In genomic region chr19:4417183-4417582, GRCm38 (mm10) we compare ENCODE assay signal across 8 mouse cellular contexts. TPM values are rescaled to one million over a fixed set of nuclear protein-coding genes. Genes with fewer than 3 reads are reported as not detected.
DNase-seq lines count a peak whose midpoint lies in the region; ATAC-seq lines count a peak whose summit lies in the region.

No protein-coding gene starts in this region.

- H3K36me3 ChIP-seq in hindbrain, embryonic 11.5 days (ENCODE audit: control insufficient read depth, insufficient read depth, low read length): no peaks in the 10 kb centered on the region
- H3K36me3 ChIP-seq in hindbrain, embryonic 13.5 days: no peaks in the 10 kb centered on the region
- H3K36me3 ChIP-seq in heart, embryonic 16.5 days (ENCODE audit: control insufficient read depth, insufficient read depth): peaks cover 4% of the 10 kb centered on the region; the same call in 1 of the 2 replicates
- no peaks in the 10 kb centered on the region for H3K36me3 ChIP-seq in stomach, embryonic 16.5 days (ENCODE audit: control insufficient read depth, insufficient read depth, low read length)

- H3K27me3 ChIP-seq in hindbrain, embryonic 11.5 days (ENCODE audit: control insufficient read depth, insufficient read depth, low read length): no peaks in the 10 kb centered on the region
- H3K27me3 ChIP-seq in hindbrain, embryonic 13.5 days: no peaks in the 10 kb centered on the region
- no peaks in the 10 kb centered on the region for H3K27me3 ChIP-seq in heart, embryonic 16.5 days (ENCODE audit: control insufficient read depth, insufficient read depth, low read length)
- H3K27me3 ChIP-seq in stomach, embryonic 16.5 days (ENCODE audit: control insufficient read depth, insufficient read depth, low read length): no peaks in the 10 kb centered on the region

- H3K4me3 ChIP-seq in hindbrain, embryonic 11.5 days (ENCODE audit: low read depth, low read length): no peak overlapping the region
- no peak overlapping the region for H3K4me3 ChIP-seq in hindbrain, embryonic 13.5 days
- no peak overlapping the region for H3K4me3 ChIP-seq in heart, embryonic 16.5 days (ENCODE audit: low read length)
- no peak overlapping the region for H3K4me3 ChIP-seq in stomach, embryonic 16.5 days (replicated peaks; ENCODE audit: low read length)

- ATAC-seq in hindbrain, embryonic 11.5 days (ENCODE audit: low FRiP score): no peak
- ATAC-seq in hindbrain, embryonic 13.5 days (ENCODE audit: low FRiP score): no peak
- ATAC-seq in heart, embryonic 16.5 days (replicated peaks; ENCODE audit: extremely low read depth, insufficient read depth, low FRiP score): peak; percentile 78; the same call in 1 of the 2 replicates
- ATAC-seq in megakaryocyte progenitor cell, adult 5-6 weeks (replicated peaks; ENCODE audit: poor library complexity): peak; percentile 95
- ATAC-seq in stomach, embryonic 16.5 days (ENCODE audit: insufficient read depth, low FRiP score): peak; percentile 78; the same call in 1 of the 2 replicates

- no peaks in the 10 kb centered on the region for H3K4me1 ChIP-seq in hindbrain, embryonic 11.5 days (replicated peaks; ENCODE audit: control insufficient read depth, insufficient read depth, low read length)
- H3K4me1 ChIP-seq in hindbrain, embryonic 13.5 days (replicated peaks): no peaks in the 10 kb centered on the region
- H3K4me1 ChIP-seq in heart, embryonic 16.5 days (ENCODE audit: control insufficient read depth, insufficient read depth, low read length): peaks cover 7% of the 10 kb centered on the region
- no peaks in the 10 kb centered on the region for H3K4me1 ChIP-seq in stomach, embryonic 16.5 days (ENCODE audit: control insufficient read depth, insufficient read depth, low read length)

- H3K27ac ChIP-seq in hindbrain, embryonic 11.5 days (ENCODE audit: low read depth, low read length): no peak overlapping the region
- no peak overlapping the region for H3K27ac ChIP-seq in hindbrain, embryonic 13.5 days
- no peak overlapping the region for H3K27ac ChIP-seq in heart, embryonic 16.5 days (ENCODE audit: low read length)
- H3K27ac ChIP-seq in stomach, embryonic 16.5 days (ENCODE audit: low read length): no peak overlapping the region

- no peaks in the 10 kb centered on the region for H3K9me3 ChIP-seq in hindbrain, embryonic 11.5 days (ENCODE audit: control insufficient read depth, low read length)
- no peaks in the 10 kb centered on the region for H3K9me3 ChIP-seq in hindbrain, embryonic 13.5 days
- H3K9me3 ChIP-seq in heart, embryonic 16.5 days (replicated peaks; ENCODE audit: control insufficient read depth, low read length): no peaks in the 10 kb centered on the region
- no peaks in the 10 kb centered on the region for H3K9me3 ChIP-seq in stomach, embryonic 16.5 days (replicated peaks; ENCODE audit: control insufficient read depth, low read length)

- H3K4me2 ChIP-seq in hindbrain, embryonic 11.5 days (replicated peaks; ENCODE audit: low read depth, low read length): no peak overlapping the region
- H3K4me2 ChIP-seq in hindbrain, embryonic 13.5 days: no peak overlapping the region
- no peak overlapping the region for H3K4me2 ChIP-seq in heart, embryonic 16.5 days (ENCODE audit: low read depth, low read length)
- no peak overlapping the region for H3K4me2 ChIP-seq in stomach, embryonic 16.5 days (ENCODE audit: low read depth, low read length)

- 0% methylated on average over 1 of the region's 1 CpGs for WGBS in hindbrain, embryonic 11.5 days
- WGBS in hindbrain, embryonic 13.5 days: 0% methylated on average over 1 of the region's 1 CpGs
- WGBS in heart, embryonic 16.5 days: 0% methylated on average over 1 of the region's 1 CpGs
- WGBS in stomach, embryonic 16.5 days: 0% methylated on average over 1 of the region's 1 CpGs

- DNase-seq in hindbrain, embryonic 11.5 days (ENCODE audit: low spot score): peak; percentile 75
- peak; percentile 83 for DNase-seq in NIH3T3 (ENCODE audit: low read depth)
- peak; percentile 79 to 86 for DNase-seq in cerebellum, postnatal 36 days
- peak; percentile 43 to 52 for DNase-seq in layer of hippocampus, postnatal 10 days (ENCODE audit: low spot score in 2 of 2)

- H3K9ac ChIP-seq in hindbrain, embryonic 11.5 days (ENCODE audit: low read depth, low read length): no peak overlapping the region
- no peak overlapping the region for H3K9ac ChIP-seq in hindbrain, embryonic 13.5 days
- H3K9ac ChIP-seq in heart, embryonic 16.5 days (ENCODE audit: low read length): no peak overlapping the region
- H3K9ac ChIP-seq in stomach, embryonic 16.5 days (ENCODE audit: low read length): no peak overlapping the region

RNA-seq across cellular contexts. Expression of gene Kdm2a, which starts 19.1 kb away (rescaled TPM):
- 42.1 and 44.0 TPM in 2 replicates for polyA plus RNA-seq in hindbrain, embryonic 11.5 days (2014; fragmentation: Nextera tagmentation; extraction: Ambion mirVana)
- 34.6 and 36.3 TPM in 2 replicates for polyA plus RNA-seq in hindbrain, embryonic 13.5 days (2015; fragmentation: Nextera tagmentation; extraction: Ambion mirVana)
- polyA plus RNA-seq in heart, embryonic 16.5 days (2015; fragmentation: Nextera tagmentation; extraction: Ambion mirVana): 31.9 and 35.9 TPM in 2 replicates
- 10 to 100 TPM; 70.1 to 71.5 TPM for total RNA-seq in layer of hippocampus, postnatal 10 days (2021)
- 59.0 and 64.3 TPM in 2 replicates for total RNA-seq in megakaryocyte progenitor cell, adult 5-6 weeks (2015)
- total RNA-seq in megakaryocyte progenitor cell, adult 5-6 weeks (2017): 58.3 and 60.2 TPM in 2 replicates
- 35.9 and 37.0 TPM in 2 replicates for polyA plus RNA-seq in stomach, embryonic 16.5 days (2015; fragmentation: Nextera tagmentation; extraction: Ambion mirVana)

RNA-seq across cellular contexts. Expression of gene Rhod, which starts 22.0 kb away (rescaled TPM):
- 14.0 and 15.2 TPM in 2 replicates for polyA plus RNA-seq in hindbrain, embryonic 11.5 days (2014; fragmentation: Nextera tagmentation; extraction: Ambion mirVana)
- polyA plus RNA-seq in hindbrain, embryonic 13.5 days (2015; fragmentation: Nextera tagmentation; extraction: Ambion mirVana): 7.0 and 7.8 TPM in 2 replicates
- 18.3 and 20.4 TPM in 2 replicates for polyA plus RNA-seq in heart, embryonic 16.5 days (2015; fragmentation: Nextera tagmentation; extraction: Ambion mirVana)
- total RNA-seq in layer of hippocampus, postnatal 10 days (2021): 1 to 10 TPM; 2.2 to 2.3 TPM
- not detected in 2 replicates for total RNA-seq in megakaryocyte progenitor cell, adult 5-6 weeks (2015)
- total RNA-seq in megakaryocyte progenitor cell, adult 5-6 weeks (2017): not detected in 2 replicates
- 24.3 and 36.4 TPM in 2 replicates for polyA plus RNA-seq in stomach, embryonic 16.5 days (2015; fragmentation: Nextera tagmentation; extraction: Ambion mirVana)

Comparison
In these comparisons a context has a peak if more than half of its experiments do, and no peak if none do; other contexts are left out.
1. ATAC-seq: peak in heart, embryonic 16.5 days (single experiment), megakaryocyte progenitor cell, adult 5-6 weeks (single experiment) and stomach, embryonic 16.5 days (single experiment); none in hindbrain, embryonic 11.5 days (single experiment) and hindbrain, embryonic 13.5 days (single experiment).
2. Peak in every context shown above with its lines, with median percentiles within 50 percentile points of each other: DNase-seq.